Mouse (Mus musculus) ovary, postnatal 10 days (tissue): ENCODE measurements around the gene Cntn5.

Source experiments
- DNase-seq: peaks from one replicate; pipeline ENCODE4 v3.0.0; 2022; ENCODE audit warnings: low spot score

Cntn5 gene

DNA sequence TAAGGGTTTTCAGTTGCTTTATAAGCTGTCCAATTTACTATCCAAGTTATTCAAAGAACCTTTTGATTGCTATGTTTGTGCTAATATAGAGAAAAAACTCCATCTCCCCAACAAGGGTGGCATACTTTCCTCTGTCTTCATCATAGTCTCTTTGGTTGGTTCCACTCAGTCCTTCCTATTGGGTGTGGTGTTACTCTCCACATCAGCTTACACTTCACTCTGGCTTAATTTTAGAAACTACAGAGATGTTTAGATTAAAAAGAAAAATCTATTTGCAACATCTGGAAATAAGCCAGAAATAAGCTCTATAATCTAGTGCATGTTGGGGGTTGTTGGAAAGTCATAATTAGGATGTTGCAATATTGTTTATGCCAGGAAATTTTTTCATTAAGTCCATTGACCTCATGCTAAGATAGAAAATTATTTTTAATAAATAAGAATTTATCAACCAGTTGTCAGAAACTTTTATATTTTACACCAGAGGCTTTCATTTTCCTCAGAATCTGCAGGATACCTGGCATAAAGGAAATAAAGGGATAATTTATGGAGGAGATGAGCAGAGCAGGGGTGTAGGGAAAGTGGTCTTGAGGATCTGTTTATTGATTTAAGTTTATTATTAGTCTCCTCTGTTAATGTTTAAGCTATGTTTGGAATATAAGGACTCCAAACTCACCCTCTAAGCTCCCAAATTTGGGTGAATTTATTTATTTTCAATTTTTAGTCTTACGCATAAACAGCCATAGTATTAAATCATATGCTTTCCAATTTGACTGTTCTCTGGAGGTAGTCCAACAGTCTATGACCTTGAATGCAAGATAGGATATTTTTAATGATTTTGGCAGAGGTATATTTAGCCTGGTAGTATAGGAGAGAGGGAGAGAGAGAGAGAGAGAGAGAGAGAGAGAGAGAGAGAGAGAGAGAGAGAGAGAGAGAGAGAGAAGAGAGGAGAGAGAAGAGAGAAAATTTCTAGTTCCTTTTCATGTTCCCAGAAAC is 966.8 kb downstream of the Cntn5 start:
- no peak for DNase-seq

DNA sequence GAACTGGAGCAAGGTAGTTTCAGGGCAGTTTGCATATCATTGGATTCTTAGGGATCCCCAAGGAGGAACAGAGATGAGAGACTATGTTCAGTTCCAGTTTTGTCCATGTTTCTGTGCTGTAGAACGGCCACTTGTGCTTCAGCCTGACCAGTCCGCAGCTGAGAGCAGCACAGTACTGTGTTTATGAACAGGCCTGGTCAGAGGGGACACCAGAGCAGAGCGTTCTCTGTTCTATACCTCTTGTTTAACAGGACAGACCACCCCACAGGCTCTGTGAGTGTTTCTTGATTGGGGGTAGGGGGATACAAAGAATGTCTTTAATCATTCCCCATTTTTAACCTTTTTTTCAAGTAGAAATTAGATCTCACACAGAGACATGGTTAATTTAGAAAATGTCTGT is 984.0 kb downstream of the Cntn5 start:
- DNase-seq, result no peak

DNA sequence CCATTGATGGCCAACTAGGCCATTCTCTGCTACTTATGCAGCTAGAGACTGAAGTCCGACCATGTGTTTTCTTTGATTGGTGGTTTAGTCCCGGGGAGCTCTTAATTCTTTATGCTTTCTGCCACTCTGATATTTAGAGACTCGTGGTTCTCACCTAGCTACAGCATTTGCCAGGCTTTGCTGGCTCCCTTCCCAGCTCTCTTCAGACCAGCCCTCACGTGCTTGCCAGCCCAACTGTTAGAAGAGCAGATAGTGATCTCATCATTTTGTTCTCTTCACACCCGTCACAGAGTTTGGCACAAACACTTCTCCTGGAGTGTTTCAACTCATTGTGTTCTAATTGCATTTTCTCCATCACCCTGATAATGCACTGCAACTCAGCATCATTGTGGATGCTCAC is 1005.5 kb downstream of the Cntn5 start:
- no peak for DNase-seq

DNA sequence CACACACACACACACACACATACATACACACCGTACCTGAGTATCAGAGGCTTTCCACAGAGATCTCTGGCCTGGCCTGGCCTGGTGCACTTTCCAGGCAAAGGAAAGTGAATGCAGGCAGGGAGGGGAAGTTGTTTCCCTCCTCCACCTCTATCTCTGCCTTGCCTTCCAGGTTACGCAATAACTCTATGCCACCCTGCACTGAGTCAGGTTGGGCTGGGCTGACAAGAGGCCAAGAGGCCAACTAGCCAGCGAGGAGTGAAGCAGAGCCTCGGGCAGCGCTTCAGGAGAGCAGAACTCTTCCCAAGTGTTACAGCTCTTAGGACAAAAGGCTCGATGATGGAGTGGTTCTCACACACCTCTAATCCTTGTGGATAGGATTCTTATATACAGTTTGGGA is 1018.4 kb downstream of the Cntn5 start:
- no peak for DNase-seq

DNA sequence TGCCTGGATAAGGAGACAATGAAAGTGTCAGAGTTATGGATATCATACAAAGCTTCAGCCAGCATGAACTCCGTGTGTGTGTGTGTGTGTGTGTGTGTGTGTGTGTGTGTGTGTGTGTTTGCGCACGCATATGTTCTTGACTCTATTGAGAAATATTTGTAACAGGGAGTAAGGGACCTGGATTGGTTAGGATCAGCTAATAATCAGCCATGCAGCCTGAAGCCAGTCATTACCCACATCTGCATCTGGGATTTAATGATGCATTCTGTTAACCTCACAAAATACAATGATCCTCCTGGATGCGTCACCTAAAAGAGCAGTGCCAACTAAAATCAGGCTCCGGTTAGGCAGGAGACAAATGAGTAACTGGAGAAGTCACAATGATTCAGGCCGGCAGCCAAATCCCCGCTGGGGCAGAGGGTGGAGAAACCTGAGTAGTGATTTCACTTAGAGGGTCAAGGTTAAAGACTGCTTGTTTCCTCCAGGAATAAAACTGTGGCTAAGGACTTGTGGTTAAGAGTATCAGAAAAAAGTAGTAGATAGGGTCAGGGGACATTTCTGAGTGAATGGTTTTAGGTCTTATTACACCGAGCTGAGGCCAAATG is 1021.7 kb downstream of the Cntn5 start:
- DNase-seq, result no peak

DNA sequence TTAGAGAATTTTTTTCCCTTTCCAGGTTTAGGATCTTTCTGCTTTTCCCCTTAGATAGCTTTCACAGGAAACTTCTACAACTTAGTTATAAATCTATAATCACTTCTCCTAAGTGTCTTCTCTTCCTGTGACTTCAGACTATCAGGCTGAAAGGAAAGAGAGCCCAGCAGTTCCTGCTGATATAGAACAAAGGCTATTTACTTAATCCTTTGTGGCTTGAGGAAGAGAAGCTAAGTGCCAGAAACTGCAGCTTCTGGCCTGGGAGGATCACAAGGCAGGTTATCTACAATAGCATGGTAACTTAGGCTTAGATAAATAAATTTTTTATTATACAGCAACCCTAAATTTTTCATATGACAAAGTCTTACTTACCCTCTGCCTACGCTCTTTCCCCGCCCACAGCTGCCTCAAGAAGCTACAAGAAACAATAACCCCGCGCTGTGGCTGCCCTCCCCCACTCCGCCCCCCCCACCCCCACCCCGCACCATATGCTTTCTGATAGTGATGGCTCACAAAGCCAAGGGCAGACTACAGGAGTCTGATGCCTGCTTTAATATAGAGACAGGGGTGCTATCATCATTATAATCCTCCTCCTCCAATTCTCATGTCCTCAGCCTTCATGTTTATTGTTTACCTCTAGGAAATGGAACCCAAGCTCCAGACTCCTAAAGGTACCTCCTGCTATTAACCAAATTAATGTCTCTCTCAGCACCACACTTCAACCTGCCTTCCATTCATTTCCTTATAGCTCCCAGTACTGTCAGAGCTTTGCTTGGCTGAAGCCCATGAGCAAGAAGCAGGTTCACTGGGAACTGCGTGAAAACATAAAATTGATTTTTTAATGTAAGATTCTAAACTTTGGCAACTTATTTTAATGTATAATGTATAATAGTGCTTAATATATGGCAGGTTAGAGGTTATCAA is 1032.2 kb downstream of the Cntn5 start:
- DNase-seq, result no peak

DNA sequence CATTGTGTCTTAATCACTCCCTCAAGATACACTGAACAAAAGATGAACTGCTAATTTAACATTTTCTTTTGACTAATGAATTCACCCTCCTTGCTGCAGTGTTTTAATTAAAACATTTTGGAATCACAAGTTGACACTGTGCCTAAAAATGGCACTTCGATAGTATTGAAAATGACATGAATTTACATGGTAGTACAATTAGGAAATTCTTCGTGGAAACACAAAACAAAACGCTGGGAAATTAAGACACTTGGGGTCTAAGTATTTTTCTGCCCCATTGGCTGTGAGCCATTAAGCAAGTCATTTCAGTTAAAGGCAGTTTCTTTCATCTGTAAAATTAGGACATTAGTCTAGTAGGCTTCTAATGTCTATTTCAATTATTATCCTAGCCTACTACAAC is 1043.9 kb downstream of the Cntn5 start:
- no peak for DNase-seq

DNA sequence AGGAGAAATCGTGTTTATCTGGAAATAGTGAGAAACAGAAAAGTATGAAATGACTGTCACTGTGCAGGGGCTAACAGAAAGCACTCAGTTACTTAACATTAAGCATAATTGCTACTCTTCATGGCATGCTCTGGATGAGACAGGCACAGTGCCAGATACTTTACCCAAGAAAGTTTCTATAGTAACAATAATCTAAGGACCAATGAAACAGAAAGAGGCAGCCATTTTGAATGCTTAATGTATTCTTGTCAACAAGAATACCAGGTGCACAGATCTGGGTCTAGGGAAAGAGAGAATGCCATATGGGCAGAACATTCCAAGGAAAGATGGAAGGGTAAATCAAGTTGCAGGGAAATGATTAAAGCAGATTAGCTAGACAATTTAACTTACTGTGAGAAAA is 1045.3 kb downstream of the Cntn5 start:
- DNase-seq, result no peak

DNA sequence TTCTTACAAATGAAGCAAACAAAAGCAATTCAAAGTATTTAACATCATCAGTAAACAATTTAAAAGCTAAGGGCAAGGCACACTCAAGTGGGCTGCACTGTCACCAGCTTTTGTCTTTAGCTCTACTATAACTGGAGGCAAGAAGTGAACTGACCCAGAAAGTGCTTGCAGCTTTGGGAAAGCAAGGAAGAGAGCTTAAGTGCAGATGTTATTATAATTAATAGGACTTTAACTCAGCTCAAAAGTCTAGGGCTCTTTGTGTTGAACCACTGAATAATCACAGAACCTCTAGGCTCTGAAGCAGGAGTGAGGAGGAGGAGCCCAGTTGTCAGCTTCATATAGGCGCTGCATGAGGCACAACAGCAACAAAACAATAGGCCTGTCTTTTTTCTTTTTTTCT is 1049.8 kb downstream of the Cntn5 start:
- DNase-seq, result no peak

DNA sequence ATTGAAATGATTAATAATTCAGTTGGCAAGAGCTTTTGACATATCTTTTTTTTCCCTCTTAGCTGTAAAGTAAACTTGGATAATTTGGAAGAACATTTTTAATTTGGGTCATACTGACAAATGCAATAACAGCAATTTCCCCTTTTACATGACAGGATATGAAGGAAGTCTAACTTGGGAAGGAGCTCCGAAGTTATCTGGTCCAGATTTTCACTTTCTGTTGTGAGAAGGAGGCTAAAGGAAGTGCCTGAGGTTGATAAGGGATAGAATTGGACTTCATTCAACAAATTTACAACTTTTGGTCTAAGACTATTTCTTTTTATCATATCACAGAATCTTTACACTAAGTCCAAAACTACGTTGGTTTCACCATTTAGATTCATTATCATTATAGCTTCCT is 1074.3 kb downstream of the Cntn5 start:
- DNase-seq, result no peak

DNA sequence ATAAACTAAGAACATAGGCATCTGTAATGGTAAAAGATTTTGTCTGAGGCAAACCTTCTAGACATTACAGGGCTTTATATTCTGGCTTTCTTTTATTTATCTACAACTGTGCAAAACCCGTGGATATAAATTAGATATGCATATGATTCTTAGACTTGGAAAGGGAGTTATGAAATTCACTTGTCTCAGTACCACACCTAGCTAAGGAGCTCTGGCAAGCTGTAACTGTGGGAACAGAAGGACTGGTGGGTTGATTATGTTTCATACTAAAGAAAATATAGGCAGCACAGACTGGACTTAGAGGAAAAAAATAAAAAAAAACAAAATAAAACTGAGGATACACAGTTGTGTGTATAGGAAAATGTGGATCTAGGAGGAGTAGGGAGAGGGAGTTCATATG is 1084.6 kb downstream of the Cntn5 start:
- DNase-seq, result no peak

DNA sequence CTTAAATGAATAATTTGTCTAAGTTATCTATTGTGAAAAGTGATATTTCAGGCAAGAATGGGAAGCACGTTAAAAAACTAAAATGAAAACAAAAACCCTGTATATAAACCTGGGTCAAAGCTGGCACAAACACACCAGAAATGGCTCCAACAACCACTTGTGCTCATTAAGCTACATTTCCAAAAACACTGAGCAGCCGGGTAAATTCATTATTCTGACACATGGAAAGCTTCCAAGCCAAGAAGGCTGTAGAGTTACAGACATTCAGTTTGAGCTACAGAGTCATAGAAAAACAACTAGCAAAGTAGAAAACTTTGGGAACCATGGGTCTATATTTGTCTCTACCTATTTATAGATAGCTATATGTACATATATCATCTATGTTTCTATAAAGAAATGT is 1087.1 kb downstream of the Cntn5 start:
- DNase-seq, result no peak

DNA sequence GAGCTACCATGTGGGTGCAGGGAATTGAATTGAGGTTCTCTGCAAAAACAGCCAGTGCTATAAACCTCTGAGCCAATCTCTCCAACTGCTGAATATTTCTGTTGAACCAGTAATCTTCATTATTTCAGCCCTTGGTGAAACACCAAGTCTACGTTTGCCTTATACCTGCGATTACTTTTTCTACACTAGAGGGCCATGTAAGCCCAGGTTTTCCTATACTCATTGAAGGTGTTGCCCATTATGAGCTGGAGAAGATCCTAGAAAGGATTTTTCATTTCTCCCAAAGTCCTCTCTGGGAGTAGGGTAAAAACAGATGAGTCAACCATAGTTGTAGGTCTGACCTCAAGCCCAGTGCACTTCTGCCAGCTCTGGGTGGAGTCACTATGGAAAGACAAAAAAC is 1105.0 kb downstream of the Cntn5 start:
- DNase-seq, result no peak

DNA sequence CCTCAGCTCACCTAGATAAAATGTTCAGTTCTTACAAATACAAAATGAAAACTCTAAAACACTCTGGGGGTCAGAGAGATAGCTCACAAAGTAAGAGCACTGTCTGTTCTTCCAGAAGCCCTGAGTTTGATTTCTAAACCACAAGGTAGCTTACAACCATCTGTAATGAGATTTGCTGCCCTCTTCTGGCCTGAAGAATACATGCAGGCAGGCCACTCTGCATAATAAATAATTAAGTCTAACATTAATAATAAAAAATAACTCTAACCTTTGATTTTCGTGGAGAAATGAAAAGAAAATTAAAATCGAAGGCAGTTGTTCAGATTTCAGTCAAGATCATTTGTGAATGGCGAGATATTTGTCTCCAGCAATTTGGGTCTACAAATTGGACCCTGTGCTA is 1120.9 kb downstream of the Cntn5 start:
- no peak for DNase-seq

DNA sequence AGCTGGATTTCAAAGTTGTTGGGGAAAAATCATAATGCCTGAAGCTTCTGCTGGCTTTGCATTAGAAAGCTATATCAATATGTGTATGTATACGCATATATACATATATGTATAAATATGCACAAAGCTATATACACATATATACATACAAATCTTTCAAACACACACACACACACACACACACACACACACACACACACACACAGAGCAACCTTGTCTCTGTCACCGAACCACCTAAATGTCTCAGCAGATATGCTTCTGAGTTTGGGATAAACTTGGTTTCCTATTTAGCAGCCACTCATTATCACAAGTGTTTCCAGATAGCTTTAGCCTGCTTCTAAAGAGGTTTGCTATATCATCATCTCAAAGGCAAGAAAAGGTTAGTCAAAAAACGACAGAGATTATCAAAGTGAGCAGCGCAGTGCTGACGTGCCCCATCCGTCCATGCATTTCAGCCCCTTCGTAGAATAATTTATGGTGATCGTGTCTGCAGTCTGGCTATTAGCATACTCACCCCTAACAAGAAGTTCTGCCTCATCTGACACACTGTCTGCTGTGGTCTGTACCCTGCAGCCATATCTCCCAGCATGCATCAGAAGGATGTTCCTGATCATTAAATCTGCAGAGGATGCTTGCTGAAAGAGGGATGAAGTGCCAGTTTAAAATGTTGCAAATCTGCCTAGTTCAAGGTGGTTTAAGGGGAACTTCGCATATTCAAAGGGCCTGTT is 1123.3 kb downstream of the Cntn5 start:
- DNase-seq, result no peak

DNA sequence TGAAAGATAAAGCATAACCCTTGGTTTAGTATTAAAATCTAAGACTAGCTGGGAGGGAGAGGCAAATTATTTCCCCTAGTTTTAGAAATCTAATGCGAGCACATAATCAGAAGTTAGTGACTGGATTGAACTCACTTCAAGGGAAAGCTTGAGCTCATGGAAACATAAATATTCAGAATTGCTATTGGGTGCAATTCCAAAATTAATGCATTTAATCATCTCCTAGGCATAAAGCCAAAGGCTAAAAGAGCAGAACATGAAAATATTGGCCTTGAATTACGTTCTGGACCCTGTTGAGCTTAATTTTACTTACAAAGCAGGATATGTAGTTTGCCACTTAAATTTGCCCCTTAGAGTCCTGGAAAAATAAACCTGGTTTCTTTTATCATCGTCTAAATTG is 1124.9 kb downstream of the Cntn5 start:
- no peak for DNase-seq

DNA sequence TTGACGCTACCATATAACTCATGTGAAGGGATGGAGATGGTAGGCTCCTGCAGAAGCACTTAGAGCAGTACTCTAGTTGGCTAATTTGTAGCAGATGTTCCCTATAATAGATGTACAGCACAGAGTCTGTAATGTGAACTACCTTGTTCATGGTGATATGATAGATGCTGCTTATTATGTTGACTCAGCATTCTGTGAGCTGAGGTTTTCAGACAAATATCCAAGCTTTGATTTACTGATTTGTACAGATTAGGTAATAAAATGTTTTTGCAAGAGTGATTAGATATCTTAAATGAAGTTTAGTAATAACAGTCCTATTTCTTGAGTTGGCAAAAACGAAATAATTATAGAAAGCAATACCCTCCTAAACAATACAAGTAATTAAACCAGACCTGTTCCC is 1133.8 kb downstream of the Cntn5 start:
- no peak for DNase-seq

DNA sequence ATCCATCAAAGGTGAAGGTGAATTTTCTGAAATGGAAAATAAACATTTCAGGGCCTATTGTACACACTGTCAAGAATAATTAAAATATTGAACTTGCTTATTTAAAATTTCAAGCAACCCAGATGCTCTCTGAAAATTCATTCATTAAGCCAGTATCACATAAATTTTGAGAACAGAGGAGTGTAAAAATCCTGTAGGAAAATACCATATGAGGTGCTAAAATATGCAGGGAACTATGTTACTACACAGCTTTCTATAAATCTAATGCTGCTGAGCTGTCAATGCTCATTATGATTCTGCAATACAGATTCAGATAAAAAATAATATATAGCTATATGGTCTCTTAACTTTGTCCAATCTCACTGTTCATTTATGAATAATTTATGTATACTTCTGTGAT is 1134.9 kb downstream of the Cntn5 start:
- no peak for DNase-seq

DNA sequence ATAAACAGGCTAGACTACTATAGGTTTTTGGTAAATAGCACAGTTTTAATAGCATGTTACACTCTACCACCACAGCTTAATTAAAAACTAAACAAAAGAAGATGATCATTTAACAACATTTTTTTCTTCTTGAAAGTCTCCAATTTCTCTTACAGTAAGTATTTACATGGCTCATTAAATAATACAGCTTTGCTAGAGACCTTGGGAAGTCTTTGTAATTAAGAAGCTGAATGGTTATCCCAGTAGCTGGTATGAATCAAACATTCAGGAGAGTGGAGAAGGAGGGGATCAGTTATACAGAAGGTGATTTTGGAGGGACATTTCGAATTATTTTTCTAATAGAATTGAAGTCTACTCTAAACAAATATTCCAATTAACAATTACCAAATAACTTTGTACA is 1186.4 kb downstream of the Cntn5 start:
- DNase-seq, result no peak

DNA sequence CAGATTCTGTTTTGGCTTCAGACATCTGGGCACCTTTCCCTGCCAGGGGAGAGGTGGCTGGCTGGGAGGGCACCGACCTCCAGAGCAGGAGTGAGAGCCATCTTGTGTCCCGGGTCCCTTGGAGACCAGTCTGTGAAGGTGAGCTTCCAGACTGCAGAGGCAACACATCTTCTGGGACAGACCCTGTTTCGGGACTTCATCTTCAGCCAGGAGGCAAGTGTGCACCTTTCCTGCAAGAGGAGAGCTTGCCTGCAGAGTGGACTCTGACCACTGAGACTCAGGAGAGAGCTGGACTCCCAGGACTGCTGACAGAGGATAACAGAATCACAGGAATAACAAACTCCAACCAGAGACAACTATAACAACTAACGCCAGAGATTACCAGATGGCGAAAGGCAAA is 1195.9 kb downstream of the Cntn5 start:
- no peak for DNase-seq

DNA sequence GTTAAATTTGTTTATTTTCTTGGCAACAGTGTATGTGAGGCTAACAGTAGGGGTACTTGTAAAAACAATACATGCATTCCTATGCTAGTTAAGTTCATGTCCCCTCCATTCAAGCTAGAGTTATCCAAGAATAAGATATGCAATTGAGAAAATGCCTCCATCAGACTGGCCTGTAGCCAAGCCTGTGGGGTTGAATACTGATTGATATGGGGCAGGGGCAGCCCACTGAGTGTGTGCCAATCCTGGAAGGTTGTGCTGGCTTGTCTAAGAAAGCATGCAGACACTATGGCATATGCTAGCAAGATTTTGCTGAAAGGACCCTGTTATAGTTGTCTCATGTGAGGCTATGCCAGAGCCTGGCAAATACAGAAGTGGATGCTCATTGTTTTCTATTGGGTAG is 1196.8 kb downstream of the Cntn5 start:
- no peak for DNase-seq

DNA sequence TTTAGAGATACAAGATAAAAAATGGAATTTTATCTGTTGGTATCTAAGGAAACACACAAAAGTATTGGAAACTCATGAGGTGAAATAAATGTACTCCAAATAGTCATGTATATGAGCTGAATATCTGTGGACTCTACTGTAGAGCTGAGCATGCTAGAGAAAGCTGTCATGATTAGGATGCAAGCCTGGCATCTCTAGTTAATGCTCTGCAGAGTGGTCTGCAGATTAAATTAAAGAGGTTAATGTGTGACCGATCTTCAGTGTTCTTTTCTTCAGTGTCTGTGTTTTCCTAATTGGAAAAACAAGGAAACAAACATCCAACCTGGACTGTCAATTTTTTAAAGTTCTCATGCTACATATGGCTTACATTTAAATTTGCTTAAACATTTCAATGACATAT is 1199.4 kb downstream of the Cntn5 start:
- DNase-seq, result no peak
